Mouse (Mus musculus) heart, postnatal 0 days (tissue): Measurements from ENCODE around the gene Got2.

Experiments
- CTCF ChIP-seq: IDR thresholded peaks from 2 replicates; pipeline ENCODE4 v1.5.1; 2016; ENCODE audit warnings: antibody characterized with exemption, control low read depth, low read depth
- EP300 ChIP-seq: IDR thresholded peaks from 2 replicates; pipeline ENCODE4 v1.6.1; 2016; ENCODE audit warnings: antibody characterized with exemption, low read depth

- TF ChIP-seq CTCF (no peak), EP300 (no peak)
These were observed 49.1 kb downstream of the Got2 start for GRCm38 (mm10) chr8:95839289-95839688.
